Mouse (Mus musculus) testis, adult 2 months (tissue): Measurements from ENCODE around the gene Ankle1.

Source experiments
- CTCF ChIP-seq: fragments of 200-500 bp; IDR thresholded peaks from 2 replicates; pipeline ENCODE4 v1.5.1; 2012; ENCODE audit warnings: low read depth, mild to moderate bottlenecking, inconsistent platforms, low read length, moderate library complexity; ENCODE audit not compliant: control insufficient read depth, insufficient read depth, insufficient replicate concordance
- POLR2A ChIP-seq: fragments of 200-500 bp; IDR thresholded peaks from 2 replicates; pipeline ENCODE4 v1.6.1; 2012; ENCODE audit warnings: low read depth, mild to moderate bottlenecking, inconsistent platforms, low read length, moderate library complexity; ENCODE audit not compliant: control insufficient read depth

DNA sequence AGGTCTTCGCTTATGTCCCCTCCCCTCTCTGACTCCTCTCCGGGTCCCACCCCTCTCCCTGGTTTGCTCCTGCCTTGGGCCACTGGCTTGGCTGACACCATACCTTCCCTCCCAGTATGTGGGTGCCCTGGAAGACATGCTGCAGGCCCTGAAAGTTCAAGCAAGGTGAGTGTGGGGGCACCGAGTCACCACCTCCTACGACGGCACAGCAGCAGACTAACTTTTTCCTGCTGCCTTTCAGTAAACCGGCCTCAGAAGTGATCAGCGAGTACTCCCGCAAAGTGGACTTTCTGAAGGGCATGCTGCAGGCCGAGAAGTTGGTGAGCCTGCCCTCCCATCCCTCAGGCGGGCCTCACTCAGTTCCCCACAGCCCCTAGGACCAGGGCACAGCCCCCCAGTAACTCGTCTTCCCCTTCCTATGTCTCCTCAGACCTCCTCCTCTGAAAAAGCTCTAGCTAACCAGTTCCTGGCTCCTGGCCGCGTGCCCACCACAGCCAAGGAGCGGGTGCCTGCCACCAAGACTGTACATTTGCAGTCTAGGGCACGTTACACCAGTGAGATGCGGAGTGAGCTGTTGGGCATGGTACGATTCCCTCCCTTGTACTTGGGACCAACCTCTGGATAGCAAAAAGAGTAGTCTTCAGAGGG is 38.2 kb upstream of the Ankle1 start:
- TF ChIP-seq CTCF (no peak), POLR2A (no peak)
